Comparison of ENCODE assay signal across 8 mouse cellular contexts in genomic region chr9:73091747-73092146, GRCm38 (mm10). TPM values are rescaled to one million over a fixed set of nuclear protein-coding genes. Genes with fewer than 3 reads are reported as not detected.
DNase-seq lines count a peak whose midpoint lies in the region; ATAC-seq and TF ChIP-seq lines count a peak whose summit lies in the region.

No protein-coding gene starts in this region.

- TF ChIP-seq POLR2A in kidney, adult 2 months (IDR thresholded peaks at IDR 0.05; ENCODE audit: low read depth, low read length): no peak

- WGBS in kidney, adult 2 months: 0% methylated on average over 1 of the region's 1 CpGs

- H3K27me3 ChIP-seq in kidney, adult 2 months (replicated peaks; ENCODE audit: control insufficient read depth, insufficient read depth, low read length): no peaks in the 10 kb centered on the region

- intact Hi-C loops in heart, postnatal 36 days (cut with DNase I): loop anchor here (1.0 to 5.0 kb wide), 4 partner anchors 47 to 325 kb away; partner anchors contain the start of gene Rab27a

- peak; percentile 39 to 61 for DNase-seq in heart, adult 18-20 months
- DNase-seq in heart, postnatal 36 days: no peak
- peak; percentile 15 for DNase-seq in right cerebral cortex, postnatal 25 days
- DNase-seq in right cerebral cortex, postnatal 14 days: no peak
- peak; percentile 48 for DNase-seq in c-Kit-positive CD71-positive TER-119-positive erythroid progenitor cells, embryonic 14.5 days (ENCODE audit: low spot score)
- DNase-seq in kidney, adult 2 months: peak; percentile 66
- peak; percentile 85 for DNase-seq in naive thymus-derived CD4-positive, alpha-beta T cell, adult 2 months (ENCODE audit: low read depth)

- no peaks in the 10 kb centered on the region; the same call in 1 of the 2 replicates for H3K4me1 ChIP-seq in kidney, adult 2 months (ENCODE audit: control insufficient read depth, insufficient read depth, low read length)

- no peak; the same call in 1 of the 2 replicates for ATAC-seq in megakaryocyte-erythroid progenitor cell, adult 5-6 weeks (replicated peaks; ENCODE audit: low FRiP score, low TSS enrichment, poor library complexity, severe bottlenecking)

- TF ChIP-seq CTCF in kidney, adult 2 months (conservative IDR thresholded peaks at IDR 0.05; ENCODE audit: insufficient read depth, insufficient read length, low read depth, low read length): peak; percentile 44

- no peak overlapping the region for H3K4me3 ChIP-seq in kidney, adult 2 months (ENCODE audit: insufficient read depth, low read depth, low read length)

- no peaks in the 10 kb centered on the region for H3K36me3 ChIP-seq in kidney, adult 2 months (ENCODE audit: control insufficient read depth, insufficient read depth, low read length)

- H3K27ac ChIP-seq in kidney, adult 2 months (ENCODE audit: insufficient read depth, low read depth, low read length): no peak overlapping the region

RNA-seq across cellular contexts. Expression of gene Khdc3, which starts 9.9 kb away (rescaled TPM):
- total RNA-seq in heart, adult 18-20 months (2021): under 1 TPM; 0.40 to 0.46 TPM
- not detected for total RNA-seq in heart, postnatal 36 days (2021)
- 0.07 and 0.19 TPM in 2 replicates for polyA plus RNA-seq in kidney, adult 2 months (2012; rRNA removed)
- total RNA-seq in megakaryocyte-erythroid progenitor cell, adult 5-6 weeks (2014; fragmentation: Nextera tagmentation): not detected in 2 replicates
- not detected in 2 replicates for total RNA-seq in megakaryocyte-erythroid progenitor cell, adult 5-6 weeks (2017)

RNA-seq across cellular contexts. Expression of gene Gm20509, which starts 10.5 kb away (rescaled TPM):
- total RNA-seq in heart, adult 18-20 months (2021): not detected
- not detected for total RNA-seq in heart, postnatal 36 days (2021)
- polyA plus RNA-seq in kidney, adult 2 months (2012; rRNA removed): not detected in 2 replicates
- total RNA-seq in megakaryocyte-erythroid progenitor cell, adult 5-6 weeks (2014; fragmentation: Nextera tagmentation): not detected in 2 replicates
- not detected in 2 replicates for total RNA-seq in megakaryocyte-erythroid progenitor cell, adult 5-6 weeks (2017)

RNA-seq across cellular contexts. Expression of gene Rsl24d1, which starts 21.5 kb away (rescaled TPM):
- total RNA-seq in heart, adult 18-20 months (2021): 10 to 100 TPM; 46.0 to 53.9 TPM
- total RNA-seq in heart, postnatal 36 days (2021): 10 to 100 TPM; 50.5 to 50.8 TPM
- 17.7 and 24.5 TPM in 2 replicates for polyA plus RNA-seq in kidney, adult 2 months (2012; rRNA removed)
- 103 and 110 TPM in 2 replicates for total RNA-seq in megakaryocyte-erythroid progenitor cell, adult 5-6 weeks (2014; fragmentation: Nextera tagmentation)
- 193 and 210 TPM in 2 replicates for total RNA-seq in megakaryocyte-erythroid progenitor cell, adult 5-6 weeks (2017)

RNA-seq across cellular contexts. Expression of gene Rab27a, which starts 47.1 kb away (rescaled TPM):
- 1 to 10 TPM; 5.1 to 6.9 TPM for total RNA-seq in heart, adult 18-20 months (2021)
- 1 to 10 TPM; 3.6 to 4.4 TPM for total RNA-seq in heart, postnatal 36 days (2021)
- polyA plus RNA-seq in kidney, adult 2 months (2012; rRNA removed): 8.0 and 9.4 TPM in 2 replicates
- total RNA-seq in megakaryocyte-erythroid progenitor cell, adult 5-6 weeks (2014; fragmentation: Nextera tagmentation): 7.6 and 11.3 TPM in 2 replicates
- 9.8 and 17.4 TPM in 2 replicates for total RNA-seq in megakaryocyte-erythroid progenitor cell, adult 5-6 weeks (2017)

RNA-seq across cellular contexts. Expression of gene Pigb, which starts 51.6 kb away (rescaled TPM):
- total RNA-seq in heart, adult 18-20 months (2021): 1 to 10 TPM; 1.8 to 2.5 TPM
- total RNA-seq in heart, postnatal 36 days (2021): 1 to 10 TPM; 2.0 to 2.4 TPM
- polyA plus RNA-seq in kidney, adult 2 months (2012; rRNA removed): 10.7 and 10.9 TPM in 2 replicates
- total RNA-seq in megakaryocyte-erythroid progenitor cell, adult 5-6 weeks (2014; fragmentation: Nextera tagmentation): 22.7 and 28.2 TPM in 2 replicates
- total RNA-seq in megakaryocyte-erythroid progenitor cell, adult 5-6 weeks (2017): 5.2 and 8.2 TPM in 2 replicates

Comparison
In these comparisons a context has a peak if more than half of its experiments do, and no peak if none do; other contexts are left out.
1. DNase-seq: peak in heart, adult 18-20 months (2 of 2), right cerebral cortex, postnatal 25 days (single experiment), c-Kit-positive CD71-positive TER-119-positive erythroid progenitor cells, embryonic 14.5 days (single experiment), kidney, adult 2 months (single experiment) and naive thymus-derived CD4-positive, alpha-beta T cell, adult 2 months (single experiment); none in heart, postnatal 36 days (0 of 2) and right cerebral cortex, postnatal 14 days (single experiment).